Mouse (Mus musculus): ENCODE data around the gene Klrc3. TPM values are rescaled to one million over a fixed set of nuclear protein-coding genes. Genes with fewer than 3 reads are reported as not detected.
"Not testable (repeated sequence)": the region's sequence is repeated elsewhere in the genome, so short reads cannot be mapped to it uniquely, and the experiment has no call there.

Gene Klrc3
- not detected in 2 replicates for polyA plus RNA-seq (2015; fragmentation: Nextera tagmentation; extraction: Ambion mirVana)

GRCm38 (mm10) chr6:129643237-129643636 lies at the start of gene Klrc3:
Klrc3 (minus strand) TSS chr6:129643337.
- 78% methylated on average over 3 of the region's 3 CpGs for WGBS
- not testable (repeated sequence) for H3K36me3 ChIP-seq; ATAC-seq (replicated peaks; ENCODE audit: insufficient number of reproducible peaks, insufficient read depth, low FRiP score, low read depth); H3K9me3 ChIP-seq (replicated peaks); H3K27me3 ChIP-seq; H3K27ac ChIP-seq; H3K4me1 ChIP-seq (replicated peaks); H3K4me2 ChIP-seq; H3K4me3 ChIP-seq; H3K9ac ChIP-seq

GRCm38 (mm10) chr6:129691436-129691835 lies 48.3 kb upstream of the Klrc3 start:
- H3K9ac ChIP-seq; H3K4me3 ChIP-seq; ATAC-seq (replicated peaks; ENCODE audit: insufficient number of reproducible peaks, insufficient read depth, low FRiP score, low read depth); H3K4me1 ChIP-seq (replicated peaks); H3K27me3 ChIP-seq; H3K36me3 ChIP-seq; H3K4me2 ChIP-seq; H3K9me3 ChIP-seq (replicated peaks); H3K27ac ChIP-seq: not testable (repeated sequence)
- WGBS: 49% methylated on average over 10 of the region's 10 CpGs

- Histone ChIP-seq H3K4me1 (replicated peaks) (no peaks in the 10 kb centered on the region), H3K27ac (no peak overlapping the region), H3K27me3 (no peaks in the 10 kb centered on the region), H3K9me3 (replicated peaks) (no peaks in the 10 kb centered on the region), H3K4me3 (no peak overlapping the region), H3K4me2 (no peak overlapping the region), H3K9ac (no peak overlapping the region), H3K36me3 (no peaks in the 10 kb centered on the region)
- 39% methylated on average over 1 of the region's 1 CpGs for WGBS
- ATAC-seq (replicated peaks; ENCODE audit: insufficient number of reproducible peaks, insufficient read depth, low FRiP score, low read depth): no peak
Observed at GRCm38 (mm10) chr6:129680379-129680778, 37.2 kb upstream of the Klrc3 start.

GRCm38 (mm10) chr6:129678873-129679272 lies 35.7 kb upstream of the Klrc3 start, which contains the start of gene Klrc1:
Klrc1 (minus strand) TSS chr6:129678973.
- no peaks in the 10 kb centered on the region for H3K4me1 ChIP-seq (replicated peaks)
- H3K36me3 ChIP-seq: no peaks in the 10 kb centered on the region
- no peak within 1 kb of the TSS for H3K4me3 ChIP-seq
- H3K9ac ChIP-seq: no peak within 1 kb of the TSS
- no peak for ATAC-seq (replicated peaks; ENCODE audit: insufficient number of reproducible peaks, insufficient read depth, low FRiP score, low read depth)
- no peak within 1 kb of the TSS for H3K4me2 ChIP-seq
- H3K9me3 ChIP-seq (replicated peaks): no peaks in the 10 kb centered on the region
- H3K27me3 ChIP-seq: no peaks in the 10 kb centered on the region
- WGBS: 71% methylated on average over 3 of the region's 3 CpGs
- H3K27ac ChIP-seq: no peak within 1 kb of the TSS

- H3K4me3 ChIP-seq; H3K4me1 ChIP-seq (replicated peaks); H3K9me3 ChIP-seq (replicated peaks); ATAC-seq (replicated peaks; ENCODE audit: insufficient number of reproducible peaks, insufficient read depth, low FRiP score, low read depth); H3K4me2 ChIP-seq; H3K27ac ChIP-seq; H3K27me3 ChIP-seq; H3K9ac ChIP-seq; H3K36me3 ChIP-seq: not testable (repeated sequence)
- no CpG with 5 or more reads among the region's 3 CpGs for WGBS
Observed at GRCm38 (mm10) chr6:129661301-129661700, 18.2 kb upstream of the Klrc3 start.

- 64% methylated on average over 4 of the region's 4 CpGs for WGBS
- H3K9me3 ChIP-seq (replicated peaks); H3K36me3 ChIP-seq; H3K9ac ChIP-seq; H3K27me3 ChIP-seq; H3K4me1 ChIP-seq (replicated peaks); H3K27ac ChIP-seq; H3K4me3 ChIP-seq; ATAC-seq (replicated peaks; ENCODE audit: insufficient number of reproducible peaks, insufficient read depth, low FRiP score, low read depth); H3K4me2 ChIP-seq: not testable (repeated sequence)
Observed at GRCm38 (mm10) chr6:129660589-129660988, 17.5 kb upstream of the Klrc3 start, which contains the start of gene Klrc2. Klrc2 (minus strand) TSS chr6:129660689.

GRCm38 (mm10) chr6:129644054-129644453 lies 917 bp upstream of the Klrc3 start:
- not testable (repeated sequence) for H3K9ac ChIP-seq; H3K9me3 ChIP-seq (replicated peaks); H3K27ac ChIP-seq; H3K4me3 ChIP-seq; H3K27me3 ChIP-seq; H3K4me2 ChIP-seq; H3K36me3 ChIP-seq; H3K4me1 ChIP-seq (replicated peaks); ATAC-seq (replicated peaks; ENCODE audit: insufficient number of reproducible peaks, insufficient read depth, low FRiP score, low read depth)
- WGBS: 83% methylated on average over 1 of the region's 3 CpGs

- not testable (repeated sequence) for H3K4me3 ChIP-seq; H3K9ac ChIP-seq; H3K27ac ChIP-seq; H3K4me1 ChIP-seq (replicated peaks); H3K9me3 ChIP-seq (replicated peaks); ATAC-seq (replicated peaks; ENCODE audit: insufficient number of reproducible peaks, insufficient read depth, low FRiP score, low read depth); H3K4me2 ChIP-seq; H3K36me3 ChIP-seq; H3K27me3 ChIP-seq
- WGBS: 76% methylated on average over 2 of the region's 2 CpGs
Observed at GRCm38 (mm10) chr6:129631046-129631445, 12.1 kb downstream of the Klrc3 start.

- H3K4me2 ChIP-seq: no peak within 1 kb of the TSS
- no peak within 1 kb of the TSS for H3K4me3 ChIP-seq
- no peaks in the 10 kb centered on the region for H3K9me3 ChIP-seq (replicated peaks)
- no peak within 1 kb of the TSS for H3K27ac ChIP-seq
- no peak within 1 kb of the TSS for H3K9ac ChIP-seq
- no peaks in the 10 kb centered on the region for H3K27me3 ChIP-seq
- H3K36me3 ChIP-seq: no peaks in the 10 kb centered on the region
- H3K4me1 ChIP-seq (replicated peaks): no peaks in the 10 kb centered on the region
- no peak for ATAC-seq (replicated peaks; ENCODE audit: insufficient number of reproducible peaks, insufficient read depth, low FRiP score, low read depth)
- 69% methylated on average over 4 of the region's 4 CpGs for WGBS
Observed at GRCm38 (mm10) chr6:129623735-129624134, 19.4 kb downstream of the Klrc3 start, which contains the start of gene Klrk1. Klrk1 (minus strand) TSS chr6:129623864.

- Histone ChIP-seq H3K27me3 (no peaks in the 10 kb centered on the region), H3K4me1 (replicated peaks) (no peaks in the 10 kb centered on the region), H3K4me3 (no peak overlapping the region), H3K36me3 (no peaks in the 10 kb centered on the region), H3K9me3 (replicated peaks) (no peaks in the 10 kb centered on the region), H3K27ac (no peak overlapping the region), H3K9ac (no peak overlapping the region), H3K4me2 (no peak overlapping the region)
- no peak for ATAC-seq (replicated peaks; ENCODE audit: insufficient number of reproducible peaks, insufficient read depth, low FRiP score, low read depth)
Observed at GRCm38 (mm10) chr6:129608372-129608771, 34.8 kb downstream of the Klrc3 start.

GRCm38 (mm10) chr6:129591508-129591907 lies 51.6 kb downstream of the Klrc3 start, which contains the start of gene Klrd1:
Klrd1 (plus strand) TSS chr6:129591782.
- Histone ChIP-seq H3K4me1 (replicated peaks) (no peaks in the 10 kb centered on the region), H3K36me3 (no peaks in the 10 kb centered on the region), H3K9me3 (replicated peaks) (no peaks in the 10 kb centered on the region), H3K9ac (no peak within 1 kb of the TSS), H3K27me3 (no peaks in the 10 kb centered on the region), H3K4me3 (no peak within 1 kb of the TSS), H3K4me2 (no peak within 1 kb of the TSS), H3K27ac (no peak within 1 kb of the TSS)
- no peak for ATAC-seq (replicated peaks; ENCODE audit: insufficient number of reproducible peaks, insufficient read depth, low FRiP score, low read depth)
- WGBS: 58% methylated on average over 3 of the region's 3 CpGs

Measured in heart, embryonic 15.5 days (tissue).